Mouse (Mus musculus) cerebellum, adult 11-12 months (tissue): ENCODE data around the gene Lhx2.

ENCODE experiments used
- DNase-seq: peaks from one replicate; pipeline ENCODE4 v3.0.0; 2022

Gene Lhx2

DNA sequence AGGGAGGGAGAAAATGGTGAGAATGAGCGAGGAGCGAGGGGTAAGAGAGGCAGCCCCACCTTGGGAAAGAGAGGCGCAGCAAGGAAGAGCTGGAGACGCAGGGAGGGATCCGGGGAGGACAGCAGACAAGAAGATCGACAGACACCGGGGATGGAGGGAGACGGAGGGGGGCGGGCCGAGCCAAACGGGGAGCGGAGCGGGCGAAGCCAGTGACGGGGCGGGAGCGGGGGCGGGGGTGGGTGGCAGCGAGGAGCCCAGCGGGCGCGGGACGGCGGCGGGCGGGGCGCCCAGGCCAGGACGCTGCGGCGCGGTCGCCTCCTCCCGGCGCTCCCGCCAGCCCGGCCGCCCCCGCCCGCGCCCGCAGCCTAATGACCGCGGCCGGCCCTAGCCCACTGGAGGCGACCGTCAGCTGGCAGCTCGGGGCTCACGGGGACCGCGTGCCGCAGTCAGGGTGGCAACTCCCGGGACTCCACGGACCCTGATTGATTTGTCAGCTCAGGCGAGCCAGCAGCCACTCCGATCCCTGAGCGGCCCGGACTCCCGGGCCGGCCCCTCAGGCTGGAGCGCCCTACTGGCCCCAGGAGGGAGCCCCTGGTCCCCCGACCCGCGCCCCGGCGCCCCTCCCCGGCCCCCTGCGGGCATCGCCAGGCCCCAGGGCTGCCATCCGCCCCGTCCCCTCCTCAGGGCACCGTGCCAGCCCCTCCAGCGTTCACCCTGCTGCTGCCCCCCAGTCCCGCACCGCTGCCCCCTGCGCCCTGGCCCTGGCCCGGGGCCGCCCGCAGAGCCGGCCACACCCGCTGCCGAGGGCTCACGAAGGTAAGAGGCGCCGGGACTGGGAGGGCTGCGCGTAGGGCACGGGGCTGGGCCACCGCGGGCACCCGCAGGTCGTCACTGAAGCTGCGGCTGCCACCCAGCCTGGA, at the start of gene Lhx2:
Gene Lhx2 (plus strand): TSS at position 292 of the 920 bp plus-strand sequence.
- no peak for DNase-seq

DNA sequence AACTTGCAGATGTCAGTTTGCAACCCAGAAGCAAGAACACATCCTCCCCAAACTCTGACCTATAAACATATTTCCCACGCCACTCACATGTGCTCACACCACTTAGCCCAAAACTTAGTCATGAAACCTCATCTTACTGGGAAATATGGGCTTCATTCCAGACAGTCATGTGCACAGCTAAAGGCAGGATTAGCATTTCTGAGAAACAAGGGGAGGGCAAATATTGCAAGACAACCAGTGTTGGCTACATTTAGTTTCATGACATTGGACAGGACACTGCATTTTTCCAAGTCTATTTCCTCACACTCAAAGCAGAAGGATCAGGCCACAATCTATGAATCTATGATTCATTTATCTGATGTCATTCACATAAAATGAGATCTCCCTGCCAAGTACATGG, 47.6 kb upstream of the Lhx2 start:
- DNase-seq, result no peak

DNA sequence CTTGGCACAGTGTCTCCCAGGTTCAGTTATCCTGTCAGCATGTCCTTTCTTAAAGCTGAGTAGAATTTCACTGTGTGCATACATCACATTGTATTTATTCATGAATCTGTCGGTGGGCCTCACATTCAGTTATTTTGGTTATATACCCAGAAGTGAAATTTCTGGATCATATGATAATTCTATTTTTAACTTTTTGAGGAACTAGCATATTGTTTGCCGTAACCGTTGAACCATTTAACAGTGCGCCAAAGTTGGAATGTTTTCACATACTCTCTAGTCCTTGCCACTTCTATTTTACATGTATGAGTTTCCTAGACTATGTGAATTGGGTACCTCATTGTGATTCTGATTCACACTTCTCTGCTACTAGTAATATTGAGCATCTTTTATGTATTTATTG, 43.1 kb upstream of the Lhx2 start:
- no peak for DNase-seq

DNA sequence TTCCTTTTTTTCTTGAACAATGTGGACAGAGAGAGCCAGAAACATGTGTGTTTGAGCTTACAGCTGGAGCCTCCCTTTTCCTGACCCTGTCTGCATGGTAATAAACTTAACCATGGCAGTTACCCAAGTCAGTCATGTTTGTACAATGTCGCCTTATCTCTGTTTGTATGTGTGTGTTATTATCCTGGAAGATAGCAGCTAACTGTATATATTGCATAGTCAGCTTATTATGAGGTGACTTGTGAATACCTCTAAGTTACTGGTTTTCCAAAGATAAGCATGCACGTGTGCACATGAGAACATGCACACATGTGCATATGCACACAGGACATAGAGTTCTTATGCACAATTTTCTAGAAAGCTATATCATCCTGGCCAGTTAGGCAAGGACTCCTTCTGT, 38.1 kb upstream of the Lhx2 start:
- no peak for DNase-seq

DNA sequence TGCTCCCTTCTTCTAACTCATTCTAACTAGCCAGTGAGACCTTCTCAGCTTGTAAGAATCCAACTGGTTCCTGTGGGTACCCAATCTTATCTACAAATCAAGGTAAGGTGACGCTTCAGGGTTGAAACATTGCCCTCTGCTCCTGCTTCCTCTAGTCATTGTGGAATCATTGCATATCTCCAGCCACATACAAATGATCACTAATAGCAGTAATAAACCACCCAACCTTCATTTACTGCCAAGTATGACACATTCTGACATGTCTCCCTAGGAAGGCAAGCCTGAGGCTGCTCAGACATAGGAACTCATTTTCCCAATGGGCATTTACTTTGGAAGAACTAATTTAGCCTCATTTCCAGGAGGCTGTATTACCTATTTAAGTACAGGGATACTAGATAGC, 33.9 kb upstream of the Lhx2 start:
- no peak for DNase-seq

DNA sequence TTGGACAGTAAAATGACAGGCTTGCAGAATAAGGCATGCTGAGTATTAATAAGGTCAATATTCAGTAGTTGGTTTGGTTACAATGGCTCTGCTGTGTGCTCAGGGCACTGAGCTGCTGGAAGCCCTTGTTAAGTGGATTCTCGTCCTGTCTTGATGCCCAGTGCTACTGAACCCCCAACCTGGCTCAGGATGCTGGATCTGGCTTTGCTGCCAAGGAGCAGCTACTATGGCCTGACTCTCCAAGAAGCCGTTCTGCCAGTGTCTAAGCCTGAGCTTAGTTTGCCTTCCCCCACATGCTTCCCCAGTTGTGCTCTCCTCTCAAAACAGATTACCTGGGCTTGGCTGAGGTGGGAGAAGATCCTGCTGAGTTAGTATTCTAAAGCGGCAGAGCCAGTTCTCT, 26.2 kb upstream of the Lhx2 start:
- DNase-seq, result no peak

DNA sequence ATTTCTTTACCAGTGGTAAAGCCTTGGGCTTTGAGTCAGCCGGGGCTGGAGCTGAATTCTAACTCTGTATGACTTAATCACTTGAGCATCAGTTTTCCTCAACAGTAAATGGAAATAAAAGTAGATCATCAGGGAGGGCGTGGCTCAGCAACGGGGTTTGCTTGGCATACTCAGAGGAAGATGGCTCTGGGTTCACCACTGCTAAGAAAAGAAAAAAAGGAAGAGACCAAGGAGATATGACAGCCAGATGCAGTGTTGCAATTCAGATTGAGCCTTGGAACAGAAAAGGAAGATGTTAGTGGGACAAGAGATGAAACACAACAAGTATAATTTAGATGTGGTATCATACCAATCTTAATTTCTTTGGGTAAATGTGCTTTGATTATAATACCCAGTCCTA, 25.7 kb upstream of the Lhx2 start:
- no peak for DNase-seq

DNA sequence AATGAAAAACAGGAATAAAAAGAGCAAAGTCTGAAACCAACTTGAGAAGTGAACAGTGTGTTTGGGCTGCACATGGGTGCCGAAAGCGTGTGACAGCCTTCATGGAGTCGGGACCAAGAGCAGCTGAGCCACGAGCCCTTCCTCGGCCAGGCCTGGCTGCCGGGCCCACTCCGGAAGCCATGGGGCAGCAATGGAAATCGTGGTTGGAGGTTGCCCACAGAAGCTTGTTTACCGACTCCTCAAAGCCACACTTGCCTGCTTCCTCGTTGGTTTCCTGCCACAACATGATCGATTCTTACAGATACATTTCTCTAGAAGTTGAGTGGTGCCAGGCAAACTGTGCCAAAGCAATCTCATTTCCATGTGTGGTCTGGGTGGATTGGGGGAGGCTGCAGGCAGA, 20.0 kb upstream of the Lhx2 start:
- no peak for DNase-seq

DNA sequence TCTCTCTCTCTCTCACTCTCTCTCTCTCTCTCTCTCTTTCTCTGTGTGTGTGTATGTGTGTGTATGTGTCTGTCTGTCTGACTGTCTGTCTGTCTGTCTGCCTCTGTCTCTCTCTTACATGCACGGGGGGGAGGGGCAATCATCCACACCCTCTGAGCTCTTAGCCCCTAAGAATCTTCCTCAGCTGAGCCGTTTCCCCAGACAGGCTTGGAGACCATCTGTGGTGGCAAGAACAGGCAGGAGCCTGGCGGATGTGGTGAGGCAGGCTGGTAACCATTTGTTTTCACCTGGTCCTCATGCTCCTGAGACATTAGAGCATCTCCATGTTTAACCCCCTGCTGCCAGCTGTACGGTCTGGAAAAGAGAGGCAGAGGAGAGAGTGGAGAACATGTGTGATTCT, 18.2 kb upstream of the Lhx2 start:
- DNase-seq, result no peak

DNA sequence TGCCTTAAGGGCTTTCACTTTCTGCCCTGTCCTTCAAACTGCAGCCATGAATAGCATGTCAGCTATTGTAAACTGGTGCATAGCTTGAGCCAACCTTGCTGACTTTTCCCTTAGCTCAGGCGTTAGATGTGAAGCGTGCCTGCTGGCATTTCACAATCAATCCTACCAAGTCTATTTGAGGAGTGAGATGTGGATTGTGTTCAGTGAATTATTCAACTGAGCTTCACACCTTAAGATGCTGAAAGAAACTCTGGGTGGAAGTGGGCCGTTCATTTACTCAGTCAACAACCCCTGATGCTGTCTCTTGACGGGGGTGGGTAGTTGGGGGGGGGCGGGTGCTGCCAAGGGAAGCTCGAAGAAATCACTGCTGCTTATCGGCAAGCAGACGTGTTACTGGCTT, 15.7 kb upstream of the Lhx2 start:
- DNase-seq, result no peak

DNA sequence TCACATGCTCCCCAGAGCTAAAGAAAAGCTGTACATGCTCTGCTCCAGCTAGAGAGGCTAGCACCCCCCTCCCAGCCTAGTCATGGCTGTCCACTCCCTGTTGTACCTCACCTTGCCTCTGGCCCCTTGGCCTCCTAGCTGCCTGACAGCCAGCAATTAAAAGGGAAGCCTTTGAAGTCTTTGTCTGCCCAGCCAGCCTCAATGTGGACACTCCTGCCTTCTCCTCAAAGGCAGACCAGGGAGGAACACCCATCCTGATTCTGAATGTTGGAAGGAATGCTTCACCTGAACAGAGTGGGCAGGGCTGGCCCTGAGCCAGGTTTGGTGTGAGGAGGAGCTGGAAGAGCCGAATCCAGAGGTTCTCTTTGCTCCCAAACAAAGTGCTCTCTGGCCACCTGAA, 12.4 kb upstream of the Lhx2 start:
- DNase-seq, result no peak

DNA sequence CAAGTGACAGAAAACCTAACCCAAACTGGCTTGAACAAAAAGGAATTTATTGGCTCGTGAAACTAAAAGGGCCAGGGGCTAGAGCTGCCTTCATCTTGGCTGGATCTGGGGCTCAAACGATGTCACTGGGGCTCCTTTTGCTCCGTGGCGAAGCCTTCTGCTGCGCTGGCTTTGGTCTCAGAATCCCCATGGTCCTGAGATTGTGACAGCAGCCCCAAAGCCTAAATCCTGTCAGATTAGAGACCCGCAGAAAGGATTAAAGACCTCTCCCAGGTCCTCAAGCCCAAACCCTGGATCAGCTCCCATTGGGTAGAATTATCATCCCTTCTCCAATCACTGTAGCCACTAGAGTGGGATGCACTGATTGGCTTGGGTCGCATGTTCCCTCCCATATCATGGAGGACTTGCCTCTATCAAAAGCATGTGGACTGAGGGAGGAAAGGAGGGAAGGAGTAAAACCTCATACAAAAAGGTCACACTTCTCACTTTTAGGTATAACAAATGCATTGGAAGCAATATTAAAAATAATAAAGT, 5.4 kb upstream of the Lhx2 start:
- DNase-seq, result no peak

DNA sequence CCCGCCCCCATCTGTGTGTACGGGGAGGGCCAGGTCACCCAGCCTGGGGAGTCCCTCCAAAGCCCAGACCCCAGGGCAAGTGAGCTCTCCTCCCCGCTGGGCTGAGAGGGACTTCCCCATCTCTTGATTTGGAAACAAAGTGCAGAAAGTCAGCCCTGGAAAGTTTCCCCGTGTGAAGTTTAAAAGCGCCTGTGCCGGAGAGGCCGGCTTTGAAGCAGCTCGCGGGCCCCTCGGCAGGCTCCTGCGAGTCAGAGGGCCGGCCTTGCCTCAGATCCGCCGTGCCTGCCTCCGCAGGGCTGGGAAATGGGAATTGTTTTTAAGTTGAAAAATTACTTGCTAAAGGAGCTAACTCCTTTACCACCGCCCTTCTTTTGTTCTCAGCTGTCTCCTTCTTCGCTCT, 2.5 kb upstream of the Lhx2 start:
- no peak for DNase-seq

DNA sequence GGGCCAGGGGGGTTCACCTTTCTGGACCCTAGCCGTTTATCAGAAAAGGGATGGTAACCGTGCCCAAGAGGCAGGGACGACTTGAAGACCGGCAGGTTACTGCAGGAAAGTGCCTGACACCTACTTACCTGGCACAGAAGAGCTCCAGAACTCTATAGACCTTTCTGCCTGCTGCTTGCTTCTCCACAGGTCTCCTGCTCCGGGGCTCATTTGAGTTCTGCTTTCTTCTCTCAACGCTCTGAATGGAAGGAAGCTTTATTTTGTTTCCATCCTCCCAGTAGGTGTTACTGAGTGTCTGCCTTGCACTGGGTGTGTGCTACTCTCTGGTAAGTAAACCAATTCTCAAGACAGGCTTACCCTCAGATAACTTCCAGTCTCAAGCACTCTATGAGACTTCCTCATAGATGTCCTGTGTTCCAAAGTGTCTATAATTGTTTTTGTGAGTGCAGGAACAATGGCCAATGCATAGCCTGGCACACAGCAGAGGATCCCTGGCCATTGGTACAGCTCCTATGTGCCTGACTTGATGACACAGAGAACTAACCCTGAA, 1.9 kb upstream of the Lhx2 start:
- DNase-seq, result no peak

DNA sequence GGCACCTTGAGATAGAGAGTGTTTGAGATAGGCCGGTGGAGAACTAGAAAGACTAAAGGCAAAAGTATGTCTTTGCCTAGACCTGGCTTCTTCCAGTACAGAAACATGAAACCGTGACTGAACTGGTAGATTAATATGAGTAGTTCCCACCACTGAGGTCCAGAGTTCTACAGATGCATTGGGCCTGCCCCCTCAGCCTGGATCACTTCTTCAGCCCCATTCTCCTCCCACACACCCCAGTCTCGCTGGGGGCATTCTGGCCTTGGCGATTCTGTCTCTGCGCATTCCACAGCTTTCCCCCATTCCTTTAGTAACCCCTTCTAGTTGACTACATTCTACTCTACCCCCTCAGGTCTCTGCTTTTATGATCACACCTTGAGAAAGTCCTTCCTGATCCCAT, 1.4 kb upstream of the Lhx2 start:
- DNase-seq, result no peak

DNA sequence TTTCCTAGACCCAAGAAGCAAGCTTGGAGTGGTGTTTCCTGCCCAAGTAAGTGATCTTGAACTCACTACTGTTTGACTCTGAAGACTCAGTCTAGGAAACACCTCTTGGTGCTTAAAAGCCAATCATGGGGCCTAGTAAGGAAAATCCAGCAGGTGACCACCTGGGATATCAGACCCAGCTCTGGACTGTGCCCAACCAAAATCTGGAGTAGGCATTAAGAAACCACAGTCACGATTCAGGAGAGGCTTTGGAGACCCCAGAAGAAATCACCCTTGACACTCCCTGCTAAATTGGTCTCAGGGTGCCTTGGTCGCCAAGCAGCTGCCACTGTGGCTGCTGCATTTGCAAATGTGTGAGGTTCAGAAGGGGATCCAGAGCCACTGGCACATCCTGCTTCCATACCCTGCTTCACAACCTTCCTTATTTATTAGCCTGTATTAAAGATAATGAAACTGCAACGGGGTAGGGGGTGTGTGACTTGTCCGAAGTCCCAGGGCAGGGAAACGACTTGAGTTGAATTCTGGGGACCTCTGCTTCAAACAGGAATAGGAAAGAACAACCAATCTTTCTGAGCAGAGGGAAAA, 641 bp upstream of the Lhx2 start:
- DNase-seq, result no peak

DNA sequence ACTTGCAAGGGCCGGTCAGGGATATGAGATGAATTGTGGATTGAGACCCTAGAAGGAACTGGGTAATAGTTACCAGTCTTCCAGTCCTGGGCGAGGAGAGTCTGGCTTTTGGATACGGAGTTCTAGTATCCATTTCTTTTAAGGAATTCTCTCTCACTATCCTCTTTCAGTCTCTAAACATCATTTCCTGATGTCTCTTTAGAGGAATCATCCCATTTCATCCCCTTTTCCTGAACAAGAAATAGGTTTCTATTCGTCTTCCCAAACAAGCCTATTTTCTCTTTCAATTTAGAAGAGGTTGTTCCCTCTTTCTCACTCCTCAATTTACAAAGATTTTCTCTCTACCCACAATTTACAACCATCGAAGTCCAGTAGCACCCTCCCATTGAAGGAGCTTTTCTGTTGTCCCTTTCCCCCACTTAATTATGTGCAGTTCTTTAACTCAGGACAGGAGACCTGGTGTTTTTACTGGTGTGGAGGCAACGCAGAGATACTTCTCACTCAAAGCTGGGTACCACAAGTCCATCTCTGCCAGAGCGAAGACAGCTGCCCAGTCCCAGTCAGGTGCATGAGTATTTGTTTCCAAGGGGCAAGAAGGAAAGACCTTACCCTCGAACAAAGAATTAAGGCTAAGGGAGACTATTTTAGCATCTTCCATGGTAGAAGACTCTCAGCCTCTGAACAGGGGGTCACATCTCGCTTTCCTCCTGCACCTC, 987 bp downstream of the Lhx2 start:
- no peak for DNase-seq

DNA sequence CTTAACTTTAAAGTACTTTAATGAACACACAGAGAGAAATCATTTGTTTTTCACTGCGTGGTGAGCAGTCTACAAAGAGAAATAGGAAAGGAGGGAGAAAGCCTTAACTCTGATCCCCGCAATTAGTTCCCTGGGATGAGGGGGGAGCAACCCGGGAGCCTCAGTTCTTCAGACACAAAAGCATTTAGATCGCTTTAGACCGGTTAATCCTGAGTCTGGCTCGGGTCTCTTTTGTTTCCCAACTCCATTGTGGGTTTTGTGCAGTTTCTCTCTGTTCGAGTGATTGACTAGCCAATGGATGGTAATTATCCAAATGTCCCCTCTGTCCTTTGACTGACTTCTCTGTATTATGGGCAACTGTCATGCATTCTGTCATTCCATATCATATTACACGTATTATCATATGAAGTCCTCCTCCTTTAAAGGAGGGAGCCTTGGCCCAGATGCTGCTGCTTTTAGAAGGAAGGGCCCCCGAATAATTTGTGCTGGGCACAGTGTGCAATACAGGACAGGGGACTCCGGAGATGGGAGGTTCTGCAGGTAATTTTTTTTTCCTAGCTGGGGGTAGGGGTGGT, 1.6 kb downstream of the Lhx2 start:
- DNase-seq, result no peak

DNA sequence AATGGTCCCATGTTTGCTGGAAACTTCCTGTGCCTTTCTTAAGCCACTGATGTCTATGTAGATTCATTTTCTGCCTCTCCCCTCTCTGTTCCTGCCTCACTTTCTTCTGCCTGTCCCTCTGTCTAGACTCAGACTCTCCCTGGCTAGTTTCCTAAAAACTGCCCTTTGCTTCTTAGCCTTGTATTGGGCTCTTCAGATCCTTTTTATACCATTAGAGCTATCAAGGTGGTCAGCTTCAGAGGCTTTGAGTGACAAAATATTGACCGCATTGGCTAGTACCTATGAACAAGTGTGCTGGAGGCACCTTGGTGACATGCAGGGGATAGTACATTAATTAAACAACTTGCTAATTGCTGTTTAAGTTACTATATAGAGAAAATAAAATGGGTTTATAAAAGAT, 4.5 kb downstream of the Lhx2 start:
- DNase-seq, result no peak

DNA sequence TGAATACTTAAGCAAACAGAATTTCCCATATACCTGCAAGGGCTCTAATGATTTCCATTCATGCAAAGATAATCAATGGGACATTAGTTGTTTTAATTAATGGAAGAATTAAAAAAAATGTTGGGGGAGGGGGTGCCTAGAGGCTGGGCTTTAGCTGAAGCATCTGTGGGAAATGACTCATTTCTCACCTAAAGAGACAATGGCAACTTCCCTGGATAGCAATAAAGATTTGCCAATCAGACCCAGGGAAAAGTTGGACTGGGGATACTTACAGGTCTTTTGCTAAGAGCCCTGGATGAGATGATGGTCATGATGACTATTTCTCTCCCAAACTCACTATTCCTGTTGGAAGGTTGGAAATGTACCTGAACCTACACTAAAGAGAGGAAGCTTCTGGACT, 5.6 kb downstream of the Lhx2 start:
- DNase-seq, result no peak

DNA sequence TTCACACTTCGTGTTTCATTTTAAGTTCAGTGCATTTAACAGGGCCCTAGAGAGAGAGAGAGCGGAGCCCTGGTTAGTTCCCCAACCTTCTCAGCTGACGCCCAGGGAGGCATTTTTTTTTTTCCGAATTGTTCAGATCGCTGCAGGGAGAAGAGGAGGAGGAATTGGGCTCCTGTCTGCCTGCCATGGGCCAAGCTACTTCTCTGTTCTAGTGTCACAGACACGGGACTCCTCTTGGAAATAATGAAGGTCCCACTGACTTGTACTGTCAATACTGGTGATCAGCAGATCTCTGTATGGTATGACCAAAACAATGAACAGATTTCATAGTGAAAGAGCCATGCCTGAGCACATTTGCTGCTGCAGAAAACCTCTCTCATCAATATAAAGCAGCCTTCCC, 7.3 kb downstream of the Lhx2 start:
- DNase-seq, result no peak

DNA sequence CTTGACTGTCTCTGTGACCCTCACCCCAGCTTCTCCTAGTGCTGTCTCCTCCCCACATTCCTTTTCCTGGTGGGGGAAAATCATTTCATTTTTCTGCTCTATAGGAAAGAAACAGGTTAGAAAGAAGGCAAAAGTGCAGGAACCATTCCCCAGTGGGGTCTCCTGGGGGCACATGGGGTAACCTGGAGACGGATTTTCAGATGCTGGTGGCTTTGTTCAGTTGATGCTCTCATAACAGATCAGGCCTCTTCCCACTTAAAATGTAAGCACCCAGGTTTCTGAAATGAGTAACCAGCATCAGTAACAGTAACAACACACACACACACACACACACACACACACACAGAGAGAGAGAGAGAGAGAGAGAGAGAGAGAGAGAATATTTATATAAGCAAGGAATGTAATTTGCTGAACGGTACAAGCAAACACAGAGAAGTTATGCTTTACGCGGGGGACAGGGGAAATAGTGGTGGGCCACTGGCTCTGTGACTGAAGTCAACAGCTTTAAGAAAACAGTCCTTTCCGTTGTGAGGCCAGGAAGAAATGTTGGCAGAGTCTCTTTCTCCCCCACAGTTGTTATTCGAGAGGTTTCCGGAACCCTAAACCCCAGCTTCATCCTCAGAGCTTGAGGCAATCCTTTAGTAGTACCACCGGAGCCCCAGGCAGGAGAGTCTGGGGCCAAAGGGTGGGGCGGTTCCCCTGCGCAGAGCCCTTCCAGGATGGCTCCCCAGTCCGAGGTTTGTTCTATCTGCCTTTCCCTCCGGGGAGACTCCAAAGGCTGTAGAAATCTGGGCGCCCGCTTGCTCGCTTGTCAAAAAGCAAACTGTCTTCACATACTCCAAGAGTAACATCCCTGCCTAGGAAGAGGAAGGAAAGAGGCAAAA, 8.0 kb downstream of the Lhx2 start:
- no peak for DNase-seq
